In genomic region chr2:18005137-18005536, GRCm38 (mm10) we compare ENCODE assay signal across 11 mouse cellular contexts. TPM values are rescaled to one million over a fixed set of nuclear protein-coding genes. Genes with fewer than 3 reads are reported as not detected.
A peak's percentile ranks its signal among the peaks of the same experiment; 100 is the strongest.
DNase-seq lines count a peak whose midpoint lies in the region; ATAC-seq and TF ChIP-seq lines count a peak whose summit lies in the region.
"Had no signal": no experiment of that assay in that cellular context is flagged by ENCODE, and none has a peak within 500 bp of the region (broad histone marks: within the 10 kb centered on the region; RNA-seq: fewer than 3 reads in every experiment).

No protein-coding gene starts in this region.

- H3K4me2 ChIP-seq in forebrain, embryonic 14.5 days (ENCODE audit: low read length) = no peak overlapping the region
- H3K4me2 ChIP-seq: heart, embryonic 15.5 days; liver, embryonic 15.5 days had no signal

- H3K27ac ChIP-seq in forebrain, embryonic 10.5 days = no peak overlapping the region
- no peak overlapping the region for H3K27ac ChIP-seq in forebrain, embryonic 14.5 days (ENCODE audit: low read depth, low read length)
- no peak overlapping the region for H3K27ac ChIP-seq in gastrocnemius, adult 2 months
- H3K27ac ChIP-seq: heart, embryonic 15.5 days; liver, embryonic 15.5 days had no signal

- no peaks in the 10 kb centered on the region for H3K9me3 ChIP-seq in forebrain, embryonic 10.5 days
- H3K9me3 ChIP-seq in forebrain, embryonic 14.5 days (replicated peaks; ENCODE audit: control insufficient read depth, low read length) = no peaks in the 10 kb centered on the region
- H3K9me3 ChIP-seq: heart, embryonic 15.5 days; liver, embryonic 15.5 days had no signal

- H3K36me3 ChIP-seq in forebrain, embryonic 10.5 days (replicated peaks) = no peaks in the 10 kb centered on the region
- H3K36me3 ChIP-seq in forebrain, embryonic 14.5 days (ENCODE audit: control insufficient read depth, insufficient read depth, low read length) = no peaks in the 10 kb centered on the region
- H3K36me3 ChIP-seq: heart, embryonic 15.5 days; liver, embryonic 15.5 days had no signal

- no peak overlapping the region for H3K4me3 ChIP-seq in forebrain, embryonic 10.5 days
- no peak overlapping the region for H3K4me3 ChIP-seq in forebrain, embryonic 14.5 days (ENCODE audit: low read depth, low read length)
- no peak overlapping the region for H3K4me3 ChIP-seq in gastrocnemius, adult 2 months
- H3K4me3 ChIP-seq: heart, embryonic 15.5 days; liver, embryonic 15.5 days had no signal

- ATAC-seq in forebrain, embryonic 14.5 days = no peak

- H3K27me3 ChIP-seq in forebrain, embryonic 10.5 days (ENCODE audit: poor library complexity, severe bottlenecking) = no peaks in the 10 kb centered on the region
- H3K27me3 ChIP-seq in forebrain, embryonic 14.5 days (replicated peaks; ENCODE audit: control insufficient read depth, insufficient read depth, low read length) = no peaks in the 10 kb centered on the region
- H3K27me3 ChIP-seq: heart, embryonic 15.5 days; liver, embryonic 15.5 days had no signal

- intact Hi-C loops in left cerebral cortex, postnatal 4 days (cut with DNase I) = no loop called here
- intact Hi-C loops in gastrocnemius, adult 2 months (cut with DNase I) = no loop called here

- peaks cover 10% of the 10 kb centered on the region for H3K4me1 ChIP-seq in forebrain, embryonic 10.5 days
- no peaks in the 10 kb centered on the region for H3K4me1 ChIP-seq in forebrain, embryonic 14.5 days (ENCODE audit: control insufficient read depth, insufficient read depth, low read length)
- H3K4me1 ChIP-seq: liver, embryonic 15.5 days had no signal

- no peak for TF ChIP-seq CTCF in gastrocnemius, adult 2 months (IDR thresholded peaks at IDR 0.05)

- WGBS in forebrain, embryonic 10.5 days = 36% methylated on average over 8 of the region's 8 CpGs
- WGBS in forebrain, embryonic 14.5 days = 36% methylated on average over 8 of the region's 8 CpGs

- DNase-seq in forebrain, embryonic 10.5 days (ENCODE audit: extremely low spot score, low spot score) = peak; percentile 16
- DNase-seq in forebrain, embryonic 14.5 days (ENCODE audit: low spot score) = no peak
- DNase-seq in left cerebral cortex, adult 11 months (ENCODE audit: low spot score) = peak; percentile 7
- no peak for DNase-seq in left cerebral cortex, postnatal 4 days
- DNase-seq in embryo, embryonic 11 days = peak; percentile 48
- peak; percentile 54 for DNase-seq in mesoderm, embryonic 11.5 days (ENCODE audit: low read depth, low spot score)
- no peak for DNase-seq in c-Kit-positive CD71-positive TER-119-positive erythroid progenitor cells, embryonic 14.5 days (ENCODE audit: low spot score)
- DNase-seq in gastrocnemius, adult 2 months = no peak
- DNase-seq: cerebellum, adult 11 months had no signal

- H3K9ac ChIP-seq in forebrain, embryonic 14.5 days (ENCODE audit: low read length) = no peak overlapping the region
- H3K9ac ChIP-seq: heart, embryonic 15.5 days; liver, embryonic 15.5 days had no signal

RNA-seq across cellular contexts. Expression of gene H2al2a, which starts 8.4 kb away (rescaled TPM):
- not detected in 2 replicates for polyA plus RNA-seq in forebrain, embryonic 10.5 days (2016; fragmentation: Nextera tagmentation; extraction: Ambion mirVana)
- not detected in 2 replicates for polyA plus RNA-seq in forebrain, embryonic 14.5 days (2014; fragmentation: Nextera tagmentation; extraction: Ambion mirVana)
- not detected for total RNA-seq in left cerebral cortex, postnatal 4 days (2021)
- total RNA-seq in gastrocnemius, adult 2 months (2021) = not detected
- polyA plus RNA-seq: heart, embryonic 15.5 days; liver, embryonic 15.5 days had no signal

RNA-seq across cellular contexts. Expression of gene A930004D18Rik, which starts 32.4 kb away (rescaled TPM):
- polyA plus RNA-seq in forebrain, embryonic 10.5 days (2016; fragmentation: Nextera tagmentation; extraction: Ambion mirVana) = 13.8 and 17.9 TPM in 2 replicates
- 9.9 and 11.7 TPM in 2 replicates for polyA plus RNA-seq in forebrain, embryonic 14.5 days (2014; fragmentation: Nextera tagmentation; extraction: Ambion mirVana)
- total RNA-seq in left cerebral cortex, postnatal 4 days (2021) = 1 to 10 TPM; 3.2 to 5.2 TPM
- under 1 TPM; 0.20 to 0.59 TPM for total RNA-seq in gastrocnemius, adult 2 months (2021)

RNA-seq across cellular contexts. Expression of gene Skida1, which starts 43.7 kb away (rescaled TPM):
- 16.0 and 17.2 TPM in 2 replicates for polyA plus RNA-seq in forebrain, embryonic 10.5 days (2016; fragmentation: Nextera tagmentation; extraction: Ambion mirVana)
- polyA plus RNA-seq in forebrain, embryonic 14.5 days (2014; fragmentation: Nextera tagmentation; extraction: Ambion mirVana) = 10.8 and 13.2 TPM in 2 replicates
- total RNA-seq in left cerebral cortex, postnatal 4 days (2021) = 10 to 100 TPM; 11.6 to 13.9 TPM
- under 1 TPM; 0.14 to 0.46 TPM for total RNA-seq in gastrocnemius, adult 2 months (2021)

RNA-seq across cellular contexts. Expression of gene Mllt10, which starts 49.9 kb away (rescaled TPM):
- polyA plus RNA-seq in forebrain, embryonic 10.5 days (2016; fragmentation: Nextera tagmentation; extraction: Ambion mirVana) = 65.0 and 68.0 TPM in 2 replicates
- polyA plus RNA-seq in forebrain, embryonic 14.5 days (2014; fragmentation: Nextera tagmentation; extraction: Ambion mirVana) = 38.7 and 43.5 TPM in 2 replicates
- total RNA-seq in left cerebral cortex, postnatal 4 days (2021) = 10 to 100 TPM; 50.4 to 59.6 TPM
- total RNA-seq in gastrocnemius, adult 2 months (2021) = 10 to 100 TPM; 24.0 to 24.1 TPM

Comparison
In these comparisons a context has a peak if more than half of its experiments do, and no peak if none do; other contexts are left out.
1. DNase-seq: peak in forebrain, embryonic 10.5 days (single experiment), left cerebral cortex, adult 11 months (single experiment), embryo, embryonic 11 days (single experiment) and mesoderm, embryonic 11.5 days (single experiment); none in forebrain, embryonic 14.5 days (single experiment), left cerebral cortex, postnatal 4 days (single experiment), c-Kit-positive CD71-positive TER-119-positive erythroid progenitor cells, embryonic 14.5 days (single experiment) and gastrocnemius, adult 2 months (single experiment).
2. RNA of gene Skida1, which starts 43.7 kb away (total RNA-seq): 11.6 to 13.9 TPM in left cerebral cortex, postnatal 4 days; 0.14 to 0.46 TPM in gastrocnemius, adult 2 months; every median in the first group is over 4 times any median in the second.